Mouse (Mus musculus): Measurements from ENCODE around the gene Gm45713. TPM values are rescaled to one million over a fixed set of nuclear protein-coding genes. Genes with fewer than 3 reads are reported as not detected.
"Not testable (repeated sequence)": the region's sequence is repeated elsewhere in the genome, so short reads cannot be mapped to it uniquely, and the experiment has no call there.

The Gm45713 gene
- polyA plus RNA-seq, 1 experiment from 2014 or later, result 0.53 TPM

DNA sequence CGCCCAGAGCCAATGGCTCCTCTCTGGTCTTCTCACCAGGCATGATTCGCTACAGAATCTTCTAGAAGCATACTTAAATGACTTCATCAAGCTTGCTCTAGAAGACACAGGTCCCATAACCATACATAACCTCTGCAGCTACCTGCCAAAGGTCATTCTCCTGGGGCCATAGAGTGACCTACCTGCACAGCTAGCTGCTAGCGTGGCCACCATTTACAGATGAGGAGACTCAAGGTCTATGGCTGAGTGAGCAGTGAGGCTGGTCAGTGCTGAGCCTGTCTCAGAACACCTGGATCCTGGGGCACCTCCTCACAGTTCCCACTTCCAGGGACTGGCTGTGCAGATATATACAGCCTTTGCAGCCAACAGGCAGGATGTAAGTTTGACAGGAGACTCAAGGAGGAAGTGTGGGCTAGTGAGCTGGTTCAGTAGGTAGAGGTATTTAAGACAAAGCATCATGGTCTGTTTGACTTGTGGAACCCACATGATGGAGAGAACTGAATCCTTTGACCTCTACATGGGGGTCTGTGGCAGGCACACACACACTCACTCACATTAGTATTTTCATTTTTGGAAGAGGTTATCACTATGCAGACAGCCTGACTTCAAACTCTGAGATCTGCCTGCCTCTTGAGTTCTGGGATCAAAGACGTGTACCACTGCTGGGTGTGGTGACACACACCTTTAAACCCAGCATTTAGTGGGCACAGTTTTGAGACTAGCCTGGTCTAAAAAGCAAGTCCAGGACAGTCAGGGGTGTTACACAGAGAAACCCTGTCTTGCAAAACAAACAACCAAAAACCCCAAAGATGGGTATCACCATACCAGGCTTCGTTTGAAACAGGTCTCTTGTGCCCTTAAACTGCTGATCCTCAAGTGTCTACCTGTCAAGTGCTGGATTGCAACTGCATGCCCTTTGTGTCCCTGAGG, 16.0 kb downstream of the Gm45713 start:
- peaks cover 57% of the 10 kb centered on the region for H3K36me3 ChIP-seq (ENCODE audit: control insufficient read depth, insufficient read depth, low read length)
- H3K4me3 ChIP-seq (replicated peaks; ENCODE audit: low read depth, low read length), result no peak overlapping the region
- H3K27me3 ChIP-seq (ENCODE audit: control insufficient read depth, insufficient read depth, low read length), result no peaks in the 10 kb centered on the region
- H3K4me2 ChIP-seq (ENCODE audit: low read length), result no peak overlapping the region
- 85% methylated on average over 5 of the region's 5 CpGs for WGBS
- ATAC-seq (ENCODE audit: low FRiP score, low TSS enrichment), result no peak
- peaks cover 7% of the 10 kb centered on the region for H3K4me1 ChIP-seq (ENCODE audit: control insufficient read depth, insufficient read depth, low read length)
- H3K9me3 ChIP-seq (ENCODE audit: control insufficient read depth, low read length), result no peaks in the 10 kb centered on the region
- no peak overlapping the region for H3K9ac ChIP-seq (replicated peaks; ENCODE audit: low read length)
- no peak overlapping the region for H3K27ac ChIP-seq (replicated peaks; ENCODE audit: low read depth, low read length)
- no peak for DNase-seq

DNA sequence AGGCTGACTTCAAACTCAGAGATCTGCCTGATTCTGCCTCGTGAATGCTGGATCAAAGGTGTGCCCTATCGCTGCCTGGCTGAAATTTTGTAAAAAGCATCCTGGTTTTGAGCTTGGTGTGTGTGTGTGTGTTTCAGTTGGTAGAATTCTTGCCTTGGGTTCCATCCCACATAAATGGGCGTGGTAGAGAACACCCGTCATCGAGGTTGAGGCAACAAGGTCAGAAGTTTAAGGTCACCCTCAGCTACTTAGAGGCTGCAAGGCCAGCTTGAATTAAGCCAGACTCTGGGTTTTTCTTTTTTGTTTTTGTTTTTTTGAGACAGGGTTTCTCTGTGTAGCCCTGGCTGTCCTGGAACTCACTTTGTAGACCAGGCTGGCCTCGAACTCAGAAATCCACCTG, 17.7 kb downstream of the Gm45713 start:
- no peak overlapping the region for H3K9ac ChIP-seq (replicated peaks; ENCODE audit: low read length)
- no peaks in the 10 kb centered on the region for H3K9me3 ChIP-seq (ENCODE audit: control insufficient read depth, low read length)
- ATAC-seq (ENCODE audit: low FRiP score, low TSS enrichment) (no peak), DNase-seq (no peak)
- H3K4me1 ChIP-seq (ENCODE audit: control insufficient read depth, insufficient read depth, low read length), result peaks cover 6% of the 10 kb centered on the region
- H3K36me3 ChIP-seq (ENCODE audit: control insufficient read depth, insufficient read depth, low read length), result peaks cover 55% of the 10 kb centered on the region
- 87% methylated on average over 6 of the region's 6 CpGs for WGBS
- no peaks in the 10 kb centered on the region for H3K27me3 ChIP-seq (ENCODE audit: control insufficient read depth, insufficient read depth, low read length)
- H3K4me2 ChIP-seq (ENCODE audit: low read length), result no peak overlapping the region
- no peak overlapping the region for H3K27ac ChIP-seq (replicated peaks; ENCODE audit: low read depth, low read length)
- H3K4me3 ChIP-seq (replicated peaks; ENCODE audit: low read depth, low read length), result no peak overlapping the region

DNA sequence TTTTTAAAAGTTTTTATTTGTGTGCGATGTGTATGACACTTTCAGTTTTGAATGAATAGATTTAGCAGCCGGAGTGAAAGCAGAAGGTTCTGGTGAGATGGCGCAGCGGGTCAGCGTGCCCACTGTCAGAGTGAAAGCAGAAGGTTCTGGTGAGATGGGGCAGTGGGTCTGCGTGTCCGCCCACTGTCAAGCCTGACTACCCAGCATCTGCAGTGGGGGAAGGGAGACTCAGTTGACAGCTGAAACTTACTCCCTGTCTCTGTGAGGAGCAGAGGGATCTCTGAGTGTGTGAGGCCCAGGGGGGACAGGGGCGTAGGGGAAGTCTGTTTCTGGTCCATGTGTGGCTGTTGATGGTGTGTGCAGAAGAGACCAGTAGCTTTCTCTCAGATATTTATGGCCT, 18.5 kb downstream of the Gm45713 start:
- Histone ChIP-seq H3K4me3 (replicated peaks; ENCODE audit: low read depth, low read length) (no peak overlapping the region), H3K36me3 (ENCODE audit: control insufficient read depth, insufficient read depth, low read length) (peaks cover 48% of the 10 kb centered on the region), H3K27ac (replicated peaks; ENCODE audit: low read depth, low read length) (no peak overlapping the region), H3K4me2 (ENCODE audit: low read length) (no peak overlapping the region), H3K27me3 (ENCODE audit: control insufficient read depth, insufficient read depth, low read length) (no peaks in the 10 kb centered on the region), H3K9ac (replicated peaks; ENCODE audit: low read length) (no peak overlapping the region), H3K4me1 (ENCODE audit: control insufficient read depth, insufficient read depth, low read length) (no peaks in the 10 kb centered on the region), H3K9me3 (ENCODE audit: control insufficient read depth, low read length) (no peaks in the 10 kb centered on the region)
- no peak for DNase-seq
- ATAC-seq (ENCODE audit: low FRiP score, low TSS enrichment), result no peak
- WGBS, result 75% methylated on average over 8 of the region's 8 CpGs

DNA sequence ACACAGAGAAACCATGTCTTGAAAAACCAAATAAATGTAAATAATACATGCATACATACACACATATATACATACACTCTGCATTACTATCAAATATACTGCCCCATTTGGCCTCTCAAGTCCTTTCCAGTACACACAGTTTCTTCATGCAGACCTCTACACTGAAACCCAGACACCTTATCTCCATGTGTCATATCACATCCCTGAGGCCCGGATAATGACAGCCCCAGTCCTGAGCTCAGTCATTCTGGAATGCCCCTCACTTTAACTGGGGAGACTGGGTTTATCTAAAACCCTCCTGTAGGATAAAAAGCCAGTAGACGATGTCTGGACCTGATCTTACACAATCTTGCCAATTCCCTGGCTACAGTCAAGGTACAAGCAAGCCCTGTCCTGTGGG, 22.6 kb downstream of the Gm45713 start:
- 88% methylated on average over 2 of the region's 2 CpGs for WGBS
- no peak for ATAC-seq (ENCODE audit: low FRiP score, low TSS enrichment)
- no peaks in the 10 kb centered on the region for H3K27me3 ChIP-seq (ENCODE audit: control insufficient read depth, insufficient read depth, low read length)
- H3K9me3 ChIP-seq (ENCODE audit: control insufficient read depth, low read length), result no peaks in the 10 kb centered on the region
- no peak for DNase-seq
- no peaks in the 10 kb centered on the region for H3K4me1 ChIP-seq (ENCODE audit: control insufficient read depth, insufficient read depth, low read length)
- peaks cover 10% of the 10 kb centered on the region for H3K36me3 ChIP-seq (ENCODE audit: control insufficient read depth, insufficient read depth, low read length)
- H3K4me3 ChIP-seq (replicated peaks; ENCODE audit: low read depth, low read length), result no peak overlapping the region
- no peak overlapping the region for H3K27ac ChIP-seq (replicated peaks; ENCODE audit: low read depth, low read length)
- no peak overlapping the region for H3K9ac ChIP-seq (replicated peaks; ENCODE audit: low read length)
- no peak overlapping the region for H3K4me2 ChIP-seq (ENCODE audit: low read length)

DNA sequence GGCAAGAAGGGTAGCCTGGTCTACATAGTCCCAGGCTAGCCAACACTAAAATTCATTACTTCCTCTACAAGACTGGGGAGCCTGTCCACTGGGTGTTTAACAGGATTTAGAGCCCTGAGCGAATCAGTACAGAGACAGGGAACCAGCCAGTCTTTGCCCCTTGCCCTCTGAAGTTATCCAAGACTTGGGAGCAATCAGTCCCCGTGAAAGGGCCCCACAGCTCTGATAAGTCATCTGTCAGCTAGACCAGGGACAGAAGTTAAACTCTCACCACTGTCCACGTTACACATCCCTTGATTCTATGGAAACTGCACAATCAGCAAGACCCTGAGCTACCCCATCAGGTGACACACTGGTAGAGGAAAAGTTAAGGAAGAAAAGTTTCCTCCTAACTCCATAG, 23.5 kb downstream of the Gm45713 start:
- H3K9me3 ChIP-seq (ENCODE audit: control insufficient read depth, low read length), result no peaks in the 10 kb centered on the region
- ATAC-seq (ENCODE audit: low FRiP score, low TSS enrichment) (no peak), DNase-seq (no peak)
- H3K4me1 ChIP-seq (ENCODE audit: control insufficient read depth, insufficient read depth, low read length), result no peaks in the 10 kb centered on the region
- peaks cover under 1% of the 10 kb centered on the region; the same call in 1 of the 2 replicates for H3K36me3 ChIP-seq (ENCODE audit: control insufficient read depth, insufficient read depth, low read length)
- H3K27me3 ChIP-seq (ENCODE audit: control insufficient read depth, insufficient read depth, low read length), result no peaks in the 10 kb centered on the region
- no peak overlapping the region for H3K9ac ChIP-seq (replicated peaks; ENCODE audit: low read length)
- WGBS, result 76% methylated on average over 3 of the region's 3 CpGs
- H3K4me3 ChIP-seq (replicated peaks; ENCODE audit: low read depth, low read length), result no peak overlapping the region
- H3K4me2 ChIP-seq (ENCODE audit: low read length), result no peak overlapping the region
- no peak overlapping the region for H3K27ac ChIP-seq (replicated peaks; ENCODE audit: low read depth, low read length)

DNA sequence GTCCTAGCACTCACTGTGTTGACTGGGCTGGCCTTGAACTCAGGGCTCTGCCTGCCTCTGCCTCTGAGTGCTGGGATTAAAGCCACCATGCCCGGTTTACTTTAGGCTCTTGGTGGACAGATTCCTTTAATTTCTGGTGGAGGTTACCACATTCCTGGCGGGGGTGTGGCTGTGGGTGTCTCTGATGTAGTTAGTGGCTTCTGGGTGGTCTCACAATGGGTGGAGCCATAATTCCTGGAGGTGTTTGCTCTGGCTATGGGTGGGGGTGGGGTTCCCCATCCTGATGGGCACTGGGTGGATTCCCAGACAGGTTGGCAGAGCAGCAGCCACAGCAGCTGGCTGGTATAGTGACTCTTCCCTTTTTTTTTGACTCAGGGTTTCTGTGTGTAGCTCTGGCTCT, 24.1 kb downstream of the Gm45713 start:
- H3K4me1 ChIP-seq (ENCODE audit: control insufficient read depth, insufficient read depth, low read length), result no peaks in the 10 kb centered on the region
- H3K4me2 ChIP-seq (ENCODE audit: low read length), result no peak overlapping the region
- no peaks in the 10 kb centered on the region for H3K9me3 ChIP-seq (ENCODE audit: control insufficient read depth, low read length)
- DNase-seq, result no peak
- no peak overlapping the region for H3K9ac ChIP-seq (replicated peaks; ENCODE audit: low read length)
- H3K27me3 ChIP-seq (ENCODE audit: control insufficient read depth, insufficient read depth, low read length), result no peaks in the 10 kb centered on the region
- no peaks in the 10 kb centered on the region for H3K36me3 ChIP-seq (ENCODE audit: control insufficient read depth, insufficient read depth, low read length)
- H3K27ac ChIP-seq (replicated peaks; ENCODE audit: low read depth, low read length), result no peak overlapping the region
- WGBS, result 70% methylated on average over 2 of the region's 2 CpGs
- H3K4me3 ChIP-seq (replicated peaks; ENCODE audit: low read depth, low read length), result no peak overlapping the region
- ATAC-seq (ENCODE audit: low FRiP score, low TSS enrichment), result no peak

DNA sequence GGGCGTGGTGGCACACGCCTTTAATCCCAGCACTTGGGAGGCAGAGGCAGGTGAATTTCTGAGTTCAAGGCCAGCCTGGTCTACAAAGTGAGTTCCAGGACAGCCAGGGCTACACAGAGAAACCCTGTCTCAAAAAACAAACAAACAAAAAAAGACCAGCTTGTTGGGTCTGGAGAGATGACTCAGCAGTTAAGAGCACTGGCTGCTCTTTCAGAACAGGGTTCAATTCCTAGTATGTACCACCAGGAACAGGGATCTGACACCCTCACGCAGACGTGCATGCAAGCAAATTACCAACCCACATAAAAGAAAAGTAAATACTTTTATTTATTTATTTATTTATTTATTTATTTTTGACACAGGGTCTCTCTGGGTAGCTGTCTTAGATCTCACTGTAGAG, 25.9 kb downstream of the Gm45713 start:
- not testable (repeated sequence) for H3K4me1 ChIP-seq (ENCODE audit: control insufficient read depth, insufficient read depth, low read length); H3K27me3 ChIP-seq (ENCODE audit: control insufficient read depth, insufficient read depth, low read length); H3K36me3 ChIP-seq (ENCODE audit: control insufficient read depth, insufficient read depth, low read length); H3K9ac ChIP-seq (replicated peaks; ENCODE audit: low read length); H3K4me3 ChIP-seq (replicated peaks; ENCODE audit: low read depth, low read length); ATAC-seq (ENCODE audit: low FRiP score, low TSS enrichment); H3K27ac ChIP-seq (replicated peaks; ENCODE audit: low read depth, low read length); DNase-seq; H3K9me3 ChIP-seq (ENCODE audit: control insufficient read depth, low read length); H3K4me2 ChIP-seq (ENCODE audit: low read length)
- 95% methylated on average over 4 of the region's 4 CpGs for WGBS

DNA sequence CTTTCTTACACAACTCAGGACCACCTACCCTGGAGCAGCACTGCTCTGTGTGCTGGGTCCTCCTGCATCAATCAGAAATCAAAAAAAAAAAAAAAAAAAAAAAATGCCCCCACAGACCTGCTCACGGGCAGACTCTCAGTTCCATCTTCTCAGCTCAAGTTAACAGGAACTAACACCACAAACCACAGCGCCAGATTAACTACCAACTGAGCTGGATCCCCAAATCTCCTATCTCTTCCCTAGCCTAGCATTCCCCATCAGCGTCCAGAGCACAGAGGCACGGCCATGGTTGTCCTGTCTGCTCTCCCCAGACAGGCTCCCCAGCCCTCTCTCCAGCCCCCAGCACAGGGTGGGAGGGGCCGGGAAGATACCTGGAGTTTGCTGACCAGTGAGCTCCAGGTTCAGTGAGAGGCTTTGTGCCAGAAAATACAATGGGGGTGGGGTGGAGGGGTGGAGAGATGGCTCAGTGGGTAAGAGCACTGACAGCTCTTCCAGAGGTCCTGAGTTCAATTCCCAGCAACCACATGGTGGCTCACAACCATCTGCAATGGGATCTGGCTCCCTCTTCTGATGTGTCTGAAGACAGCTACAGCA, 28.9 kb downstream of the Gm45713 start:
- WGBS, result 52% methylated on average over 5 of the region's 5 CpGs
- H3K27me3 ChIP-seq (ENCODE audit: control insufficient read depth, insufficient read depth, low read length), result no peaks in the 10 kb centered on the region
- no peak overlapping the region for H3K9ac ChIP-seq (replicated peaks; ENCODE audit: low read length)
- H3K27ac ChIP-seq (replicated peaks; ENCODE audit: low read depth, low read length), result no peak overlapping the region
- no peaks in the 10 kb centered on the region for H3K9me3 ChIP-seq (ENCODE audit: control insufficient read depth, low read length)
- DNase-seq, result no peak
- ATAC-seq (ENCODE audit: low FRiP score, low TSS enrichment), result no peak
- no peaks in the 10 kb centered on the region for H3K4me1 ChIP-seq (ENCODE audit: control insufficient read depth, insufficient read depth, low read length)
- H3K4me2 ChIP-seq (ENCODE audit: low read length), result no peak overlapping the region
- H3K4me3 ChIP-seq (replicated peaks; ENCODE audit: low read depth, low read length), result no peak overlapping the region
- H3K36me3 ChIP-seq (ENCODE audit: control insufficient read depth, insufficient read depth, low read length), result no peaks in the 10 kb centered on the region

DNA sequence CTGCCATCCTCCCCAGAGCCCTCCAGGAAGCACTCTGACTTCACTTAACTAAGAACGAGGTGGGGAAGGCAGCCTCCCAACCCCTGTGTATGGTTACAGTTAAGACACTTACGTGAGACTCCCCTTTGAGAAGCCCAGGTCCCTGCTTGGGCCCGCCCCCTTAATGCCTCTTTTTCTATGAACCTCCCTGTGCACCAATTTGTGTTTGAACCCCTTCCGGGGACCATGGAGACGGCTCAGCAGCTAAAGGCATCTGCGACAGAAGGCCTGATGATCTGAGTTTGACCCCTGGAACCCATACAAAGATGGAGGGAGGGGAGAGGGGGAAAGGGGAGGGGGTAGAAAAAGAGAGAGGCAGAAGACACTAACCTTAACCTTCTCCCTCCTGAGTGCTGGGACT, 29.6 kb downstream of the Gm45713 start:
- Histone ChIP-seq H3K36me3 (ENCODE audit: control insufficient read depth, insufficient read depth, low read length) (no peaks in the 10 kb centered on the region), H3K4me2 (ENCODE audit: low read length) (no peak overlapping the region), H3K4me1 (ENCODE audit: control insufficient read depth, insufficient read depth, low read length) (no peaks in the 10 kb centered on the region), H3K27me3 (ENCODE audit: control insufficient read depth, insufficient read depth, low read length) (no peaks in the 10 kb centered on the region), H3K27ac (replicated peaks; ENCODE audit: low read depth, low read length) (no peak overlapping the region), H3K9ac (replicated peaks; ENCODE audit: low read length) (no peak overlapping the region), H3K9me3 (ENCODE audit: control insufficient read depth, low read length) (no peaks in the 10 kb centered on the region), H3K4me3 (replicated peaks; ENCODE audit: low read depth, low read length) (no peak overlapping the region)
- ATAC-seq (ENCODE audit: low FRiP score, low TSS enrichment), result no peak
- WGBS, result 13% methylated on average over 6 of the region's 6 CpGs
- no peak for DNase-seq
